Comparison of ENCODE assay signal across 8 mouse cellular contexts in genomic region chr11:29173706-29174436, GRCm38 (mm10). TPM values are rescaled to one million over a fixed set of nuclear protein-coding genes. Genes with fewer than 3 reads are reported as not detected.
A peak's percentile ranks its signal among the peaks of the same experiment; 100 is the strongest.
DNase-seq lines count a peak whose midpoint lies in the region; ATAC-seq and TF ChIP-seq lines count a peak whose summit lies in the region.

No protein-coding gene starts in this region.

- H3K4me1 ChIP-seq in liver, adult 2 months (ENCODE audit: control insufficient read depth, insufficient read depth, low read length), result peaks cover 1% of the 10 kb centered on the region; the same call in 1 of the 2 replicates
- H3K4me1 ChIP-seq in hindbrain, embryonic 16.5 days (ENCODE audit: control insufficient read depth, insufficient read depth, low read depth, low read length), result peaks cover 10% of the 10 kb centered on the region

- peaks cover 2% of the 10 kb centered on the region; the same call in 1 of the 2 replicates for H3K36me3 ChIP-seq in liver, adult 2 months (ENCODE audit: control insufficient read depth, insufficient read depth, low read length)
- no peaks in the 10 kb centered on the region for H3K36me3 ChIP-seq in hindbrain, embryonic 16.5 days (ENCODE audit: control insufficient read depth, insufficient read depth, low read length)

- peak overlapping the region; percentile 61 for H3K4me2 ChIP-seq in hindbrain, embryonic 16.5 days (ENCODE audit: low read length)

- H3K4me3 ChIP-seq in liver, adult 2 months (ENCODE audit: insufficient read depth, low read depth, low read length), result peak overlapping the region; percentile 98
- H3K4me3 ChIP-seq in hindbrain, embryonic 16.5 days (ENCODE audit: low read length), result peak overlapping the region; percentile 96

- WGBS in liver, adult 2 months, result 1% methylated on average over 13 of the region's 13 CpGs
- 4% methylated on average over 13 of the region's 13 CpGs for WGBS in hindbrain, embryonic 16.5 days

- H3K9me3 ChIP-seq in hindbrain, embryonic 16.5 days (ENCODE audit: control insufficient read depth, low read length), result no peaks in the 10 kb centered on the region

- H3K27ac ChIP-seq in liver, adult 2 months (replicated peaks; ENCODE audit: insufficient read depth, low read depth, low read length), result no peak overlapping the region
- peak overlapping the region; percentile 97 for H3K27ac ChIP-seq in hindbrain, embryonic 16.5 days (ENCODE audit: low read depth, low read length)

- peak overlapping the region; percentile 53 for H3K9ac ChIP-seq in liver, adult 2 months (ENCODE audit: low read depth, low read length)
- peak overlapping the region; percentile 98 for H3K9ac ChIP-seq in hindbrain, embryonic 16.5 days (ENCODE audit: low read depth, low read length)

- no peak for ATAC-seq in hindbrain, embryonic 16.5 days
- ATAC-seq in inflammation-experienced regulatory T-cells, adult 6 months, result no peak

- no peaks in the 10 kb centered on the region for H3K27me3 ChIP-seq in liver, adult 2 months (ENCODE audit: control insufficient read depth, insufficient read depth, low read length)
- H3K27me3 ChIP-seq in hindbrain, embryonic 16.5 days (replicated peaks; ENCODE audit: control insufficient read depth, insufficient read depth, low read length), result no peaks in the 10 kb centered on the region

- H3K79me2 ChIP-seq in liver, adult 2 months (ENCODE audit: control insufficient read depth, insufficient read depth, low read length), result peaks cover 3% of the 10 kb centered on the region; the same call in 1 of the 2 replicates

- TF ChIP-seq POLR2A in liver, adult 2 months (IDR thresholded peaks at IDR 0.05; ENCODE audit: extremely low read depth, insufficient read depth, low read length), result no peak

- peak; percentile 43 for DNase-seq in liver, adult 2 months (ENCODE audit: extremely low read depth, low read depth, low spot score)
- no peak for DNase-seq in liver
- DNase-seq in c-Kit-positive CD71-negative TER-119-negative erythroid progenitor cells, embryonic 14.5 days (ENCODE audit: low read depth), result peak; percentile 6
- DNase-seq in naive thymus-derived CD4-positive, alpha-beta T cell, adult 2 months (ENCODE audit: low read depth), result peak; percentile 35
- DNase-seq in spleen, postnatal 36 days (ENCODE audit: low spot score in 2 of 2), result no peak
- no peak for DNase-seq in adrenal gland, adult 8-10 months

- TF ChIP-seq CTCF in liver, adult 2 months (IDR thresholded peaks at IDR 0.05; ENCODE audit: low read depth, low read length), result no peak

RNA-seq across cellular contexts. Expression of gene Ppp4r3b, which starts 1.2 kb away (rescaled TPM):
- total RNA-seq in liver, adult 2 months (2014; rRNA removed), result 37.7 and 38.8 TPM in 2 replicates
- 5.1 and 5.7 TPM in 2 replicates for polyA plus RNA-seq in liver, adult 2 months (2012; rRNA removed)
- 65.9 and 66.3 TPM in 2 replicates for polyA plus RNA-seq in hindbrain, embryonic 16.5 days (2015; fragmentation: Nextera tagmentation; extraction: Ambion mirVana)
- 100 to 1,000 TPM; 104 to 167 (median 105) TPM for polyA plus RNA-seq in inflammation-experienced regulatory T-cells, adult 6 months (2017; shearing (Covaris generic))
- total RNA-seq in adrenal gland, adult 8-10 months (2022), result 100 to 1,000 TPM in 1 of 4 experiments, 10 to 100 TPM in 3; 77.0 to 101 (median 87.0) TPM

RNA-seq across cellular contexts. Expression of gene Pnpt1, which starts 43.3 kb away (rescaled TPM):
- 23.5 and 32.0 TPM in 2 replicates for total RNA-seq in liver, adult 2 months (2014; rRNA removed)
- polyA plus RNA-seq in liver, adult 2 months (2012; rRNA removed), result 12.6 and 13.8 TPM in 2 replicates
- polyA plus RNA-seq in hindbrain, embryonic 16.5 days (2015; fragmentation: Nextera tagmentation; extraction: Ambion mirVana), result 25.3 and 25.5 TPM in 2 replicates
- polyA plus RNA-seq in inflammation-experienced regulatory T-cells, adult 6 months (2017; shearing (Covaris generic)), result 10 to 100 TPM; 30.2 to 48.6 (median 35.3) TPM
- 10 to 100 TPM; 37.0 to 49.0 (median 43.5) TPM for total RNA-seq in adrenal gland, adult 8-10 months (2022)

Comparison
In these comparisons a context has a peak if more than half of its experiments do, and no peak if none do; other contexts are left out.
1. DNase-seq: peak in liver, adult 2 months (single experiment), c-Kit-positive CD71-negative TER-119-negative erythroid progenitor cells, embryonic 14.5 days (single experiment) and naive thymus-derived CD4-positive, alpha-beta T cell, adult 2 months (single experiment); none in liver (single experiment), spleen, postnatal 36 days (0 of 2) and adrenal gland, adult 8-10 months (single experiment).